Mouse (Mus musculus): ENCODE measurements at regions not wholly inside any gene's neighbourhood (a gene's known extent, or its start where the extent isn't known, plus 50 kb on each side); places are given as distances from the start of the nearest gene placed in this dataset.

- peak in 1 of 2 experiments; percentile 13 for DNase-seq (ENCODE audit: low spot score in 2 of 2)
These were observed 374.6 kb upstream of the Slit2 start for GRCm38 (mm10) chr5:47608318-47608717.

Measured in layer of hippocampus, postnatal 10 days (tissue).